Mouse (Mus musculus) liver, adult 2 months (tissue): Measurements from ENCODE around the gene 1700019D03Rik. TPM values are rescaled to one million over a fixed set of nuclear protein-coding genes. Genes with fewer than 3 reads are reported as not detected.

Experiments
- DNase-seq: peaks from one replicate; pipeline ENCODE4 v3.0.0-alpha.2; 2011; ENCODE audit warnings: low read depth, low spot score; ENCODE audit errors: extremely low read depth
- H3K27ac ChIP-seq: fragments of 200-500 bp; replicated peaks from 2 replicates; pipeline ENCODE4 v1.5.1; 2012; ENCODE audit warnings: low read depth, mild to moderate bottlenecking, control low read depth, inconsistent platforms, low read length; ENCODE audit not compliant: insufficient read depth
- H3K27me3 ChIP-seq: fragments of 200-500 bp; 2 replicates; pipeline ENCODE4 v1.6.1; 2012; ENCODE audit warnings: mild to moderate bottlenecking, moderate library complexity, low read length, inconsistent platforms; ENCODE audit not compliant: control insufficient read depth, insufficient read depth
- H3K36me3 ChIP-seq: fragments of 200-500 bp; 2 replicates; pipeline ENCODE4 v1.6.1; 2012; ENCODE audit warnings: low read length, inconsistent platforms; ENCODE audit not compliant: control insufficient read depth, insufficient read depth
- H3K4me1 ChIP-seq: fragments of 200-500 bp; 2 replicates; pipeline ENCODE4 v1.6.1; 2011; ENCODE audit warnings: low read length; ENCODE audit not compliant: control insufficient read depth, insufficient read depth
- H3K4me3 ChIP-seq: fragments of 200-500 bp; 2 replicates; pipeline ENCODE4 v1.5.1; 2011; ENCODE audit warnings: low read depth, mild to moderate bottlenecking, control low read depth, low read length, moderate library complexity; ENCODE audit not compliant: insufficient read depth
- H3K79me2 ChIP-seq: fragments of 200-500 bp; 2 replicates; pipeline ENCODE4 v1.6.1; 2012; ENCODE audit warnings: inconsistent platforms, mild to moderate bottlenecking, low read length, moderate library complexity; ENCODE audit not compliant: control insufficient read depth, insufficient read depth
- H3K9ac ChIP-seq: fragments of 200-500 bp; 2 replicates; pipeline ENCODE4 v1.6.1; 2012; ENCODE audit warnings: low read depth, mild to moderate bottlenecking, control low read depth, inconsistent platforms, low read length
- CTCF ChIP-seq: fragments of 200-500 bp; IDR thresholded peaks from 2 replicates; pipeline ENCODE4 v1.5.1; 2011; ENCODE audit warnings: low read depth, low read length, control low read depth
- POLR2A ChIP-seq: fragments of 200-500 bp; IDR thresholded peaks from 2 replicates; pipeline ENCODE4 v1.6.1; 2011; ENCODE audit warnings: low read length, control low read depth; ENCODE audit not compliant: insufficient read depth; ENCODE audit errors: extremely low read depth
- WGBS: fragments of 180-500 bp; shearing (Covaris S2); methylation state at CpG from one replicate; pipeline ENCODE4 v1.1.7; 2018; 5-methylcytosine and 5-hydroxymethylcytosine counted together
- polyA plus RNA-seq: library from polyadenylated mRNA; depleted of rRNA; stranded (reverse); fragments of >200 nt; gene quantifications from 2 replicates; pipeline ENCODE4 v1.2.3, GENCODE M21; 2012
- total RNA-seq: library from RNA; depleted of rRNA; stranded (reverse); fragments of >200 nt; gene quantifications from 2 replicates; pipeline ENCODE4 v1.2.3, GENCODE M21; 2014

The 1700019D03Rik gene
- total and polyA plus RNA-seq, 2 experiments = not detected

DNA sequence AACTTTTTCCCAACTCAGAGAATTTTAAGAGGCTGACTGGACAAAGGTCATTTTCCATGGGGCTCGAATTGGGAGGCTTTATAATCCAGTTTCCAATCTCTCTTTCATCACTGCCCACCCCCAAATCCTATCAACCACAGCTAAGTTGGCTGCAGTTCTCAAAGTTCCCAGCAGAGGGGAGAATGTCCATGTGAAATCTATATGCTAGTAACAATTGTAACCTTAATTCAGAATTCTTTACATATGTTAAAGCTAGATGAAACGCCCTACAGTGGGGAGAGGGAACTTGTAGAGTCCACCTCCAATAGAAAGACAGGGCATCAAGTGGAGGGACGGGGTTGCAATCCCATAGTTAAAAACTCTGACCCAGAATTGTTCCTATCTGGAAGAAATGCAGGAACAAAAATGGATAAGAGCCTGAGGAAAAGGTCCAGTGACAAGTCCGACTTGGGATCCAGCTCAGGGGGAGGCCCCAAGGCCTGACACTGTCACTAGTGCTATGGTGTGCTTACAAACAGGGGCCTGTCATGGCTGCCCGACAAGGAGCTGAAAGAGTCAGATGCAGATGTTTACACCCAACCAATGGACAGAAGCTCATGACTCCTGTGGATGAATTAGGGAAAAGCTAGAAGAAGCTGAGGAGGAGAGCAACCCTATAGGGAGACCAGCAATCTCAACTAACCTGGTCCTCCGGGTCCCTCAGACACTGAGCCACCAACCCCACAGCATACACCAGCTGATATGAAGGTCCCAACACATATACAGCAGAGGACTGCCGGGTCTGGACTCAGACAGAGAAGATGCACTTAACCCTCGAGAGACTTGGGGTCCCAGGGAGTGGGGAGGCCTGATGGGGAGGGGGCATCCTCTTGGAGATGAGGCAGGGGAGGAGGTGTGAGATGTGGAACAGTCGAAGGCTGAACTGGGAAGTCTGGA, 33.4 kb upstream of the 1700019D03Rik start:
- WGBS = 44% methylated on average over 9 of the region's 9 CpGs
- peak; percentile 27 for DNase-seq
- Histone ChIP-seq H3K27ac (no peak overlapping the region), H3K4me1 (no peaks in the 10 kb centered on the region), H3K79me2 (no peaks in the 10 kb centered on the region), H3K27me3 (no peaks in the 10 kb centered on the region), H3K9ac (no peak overlapping the region), H3K36me3 (no peaks in the 10 kb centered on the region), H3K4me3 (no peak overlapping the region)
- TF ChIP-seq CTCF = peak; percentile 27
- TF ChIP-seq POLR2A = no peak

DNA sequence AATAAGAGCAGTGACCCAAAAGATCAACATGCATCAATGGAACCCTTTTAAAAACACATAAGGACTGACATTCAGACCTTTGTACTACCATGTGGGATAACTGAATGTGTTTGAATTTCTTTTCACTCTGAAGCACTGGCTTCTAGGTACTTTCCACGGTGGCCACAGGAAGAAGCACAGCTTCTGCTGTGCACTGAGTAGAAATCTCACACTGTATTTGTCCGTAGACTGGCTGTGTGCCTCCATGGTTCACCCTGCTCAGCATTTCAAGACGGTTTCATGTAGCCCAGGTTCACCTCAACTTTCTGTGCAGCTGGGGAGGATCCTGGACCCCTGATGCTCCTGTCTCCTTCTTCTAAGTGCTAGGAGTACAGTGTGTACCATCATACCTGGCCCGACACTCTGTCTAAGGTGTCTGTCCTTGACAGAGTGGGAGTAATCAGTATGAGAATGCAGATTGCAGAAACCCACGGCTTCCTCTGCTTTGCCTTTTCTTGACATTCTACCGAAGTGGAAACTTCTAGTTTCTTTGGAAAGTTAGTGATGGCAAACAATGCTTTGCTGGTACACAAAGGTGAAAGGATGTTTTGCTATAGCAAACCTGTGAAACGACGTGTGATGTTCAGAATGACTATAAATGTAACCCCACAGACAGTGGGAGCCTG, 29.9 kb upstream of the 1700019D03Rik start:
- no peak for DNase-seq
- no peak for TF ChIP-seq CTCF
- no peak for TF ChIP-seq POLR2A
- Histone ChIP-seq H3K9ac (no peak overlapping the region), H3K4me3 (no peak overlapping the region), H3K36me3 (no peaks in the 10 kb centered on the region), H3K4me1 (no peaks in the 10 kb centered on the region), H3K27ac (no peak overlapping the region), H3K27me3 (no peaks in the 10 kb centered on the region), H3K79me2 (no peaks in the 10 kb centered on the region)
- WGBS = 78% methylated on average over 8 of the region's 8 CpGs

DNA sequence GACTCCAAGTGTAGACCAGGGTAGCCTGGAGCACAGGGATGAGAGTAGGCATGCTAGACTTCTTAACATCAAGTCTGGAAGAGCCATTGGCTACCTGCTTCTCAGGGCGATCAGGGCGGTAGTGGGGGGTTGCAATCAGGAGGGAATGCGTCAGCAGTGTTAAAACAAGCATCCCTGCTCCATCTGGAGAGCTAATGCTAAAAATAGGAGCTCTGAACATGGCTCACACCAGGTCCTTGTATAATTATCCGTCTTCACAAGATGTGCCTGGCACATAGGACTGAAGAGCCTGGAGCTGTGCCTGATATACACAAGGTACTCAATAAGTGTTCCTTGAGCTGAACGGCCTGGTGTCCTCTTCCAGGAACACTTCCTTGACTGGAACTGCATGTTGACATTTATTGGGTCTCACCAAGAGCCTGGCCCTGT, 17.5 kb upstream of the 1700019D03Rik start:
- Histone ChIP-seq H3K27me3 (no peaks in the 10 kb centered on the region), H3K9ac (no peak overlapping the region), H3K27ac (no peak overlapping the region), H3K36me3 (no peaks in the 10 kb centered on the region), H3K4me1 (no peaks in the 10 kb centered on the region), H3K79me2 (no peaks in the 10 kb centered on the region), H3K4me3 (no peak overlapping the region)
- WGBS = 89% methylated on average over 5 of the region's 5 CpGs
- no peak for TF ChIP-seq POLR2A
- TF ChIP-seq CTCF = no peak
- no peak for DNase-seq

DNA sequence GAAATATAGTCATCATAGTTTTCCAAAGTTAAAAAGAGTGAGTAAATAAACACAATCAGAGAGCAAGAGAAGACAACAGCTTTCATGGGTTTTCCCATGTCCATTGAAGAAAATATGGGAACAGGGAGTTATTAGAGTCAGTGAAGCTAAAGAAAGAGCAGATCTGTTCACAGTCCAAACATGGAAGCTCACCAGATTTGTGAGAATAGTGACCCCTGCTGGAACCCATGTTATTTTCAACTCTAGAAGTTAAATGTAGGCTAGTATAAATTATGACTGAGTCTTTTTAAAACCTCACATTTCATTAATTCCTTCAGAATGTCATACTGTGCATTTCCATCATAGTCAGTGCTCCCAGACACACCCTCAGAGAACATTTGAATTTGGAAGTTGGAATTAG, 12.6 kb upstream of the 1700019D03Rik start:
- H3K79me2 ChIP-seq = no peaks in the 10 kb centered on the region
- no peak for DNase-seq
- H3K27me3 ChIP-seq = no peaks in the 10 kb centered on the region
- no peaks in the 10 kb centered on the region for H3K36me3 ChIP-seq
- H3K4me3 ChIP-seq = no peak overlapping the region
- H3K4me1 ChIP-seq = no peaks in the 10 kb centered on the region
- TF ChIP-seq CTCF = no peak
- no peak for TF ChIP-seq POLR2A
- H3K27ac ChIP-seq = no peak overlapping the region
- H3K9ac ChIP-seq = no peak overlapping the region

DNA sequence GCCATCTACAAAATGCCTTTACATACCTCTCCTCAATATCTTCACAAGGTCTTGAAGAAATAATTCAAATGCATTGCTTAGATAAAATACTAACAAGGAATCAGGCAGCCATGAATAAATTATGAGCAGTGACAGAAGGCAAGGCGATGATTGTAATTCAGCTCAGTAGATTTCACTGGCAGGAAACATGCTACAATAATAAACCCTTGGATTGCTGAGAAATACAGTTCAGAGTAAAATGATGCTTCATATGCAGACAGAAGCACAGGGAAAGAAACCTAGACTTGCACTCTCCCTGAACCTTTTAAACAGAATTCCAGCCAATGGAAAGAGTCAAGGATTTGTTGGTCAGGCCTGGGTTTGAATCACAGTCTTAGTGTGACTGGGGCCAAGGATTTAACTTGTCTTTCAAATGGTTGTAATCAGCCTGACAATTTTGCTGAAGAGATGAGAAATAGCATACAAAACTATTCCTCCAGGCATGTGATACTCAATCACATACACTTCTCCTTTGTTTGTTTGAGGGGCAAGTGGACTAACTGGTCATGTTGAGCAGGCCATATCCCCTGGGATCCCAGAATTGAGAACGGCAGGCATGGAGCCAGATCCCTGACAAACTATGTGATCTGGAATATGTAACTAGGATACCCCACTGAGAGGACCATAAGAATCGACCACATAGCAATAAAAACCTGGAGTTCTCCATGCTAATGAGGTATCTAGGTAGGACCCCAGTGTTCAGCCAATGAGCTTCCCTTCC, 1.1 kb downstream of the 1700019D03Rik start:
- 76% methylated on average over 3 of the region's 3 CpGs for WGBS
- H3K79me2 ChIP-seq = no peaks in the 10 kb centered on the region
- no peak for TF ChIP-seq CTCF
- no peak for TF ChIP-seq POLR2A

More for the DNA sequence above, 1.1 kb downstream of the 1700019D03Rik start:
- no peaks in the 10 kb centered on the region for H3K36me3 ChIP-seq
- H3K27me3 ChIP-seq = no peaks in the 10 kb centered on the region
- H3K9ac ChIP-seq = no peak overlapping the region
- H3K4me1 ChIP-seq = no peaks in the 10 kb centered on the region
- H3K27ac ChIP-seq = no peak overlapping the region
- DNase-seq = no peak
- H3K4me3 ChIP-seq = no peak overlapping the region
